Mouse (Mus musculus): Measurements from ENCODE around the gene Wnt1.
"Not testable (repeated sequence)": the region's sequence is repeated elsewhere in the genome, so short reads cannot be mapped to it uniquely, and the experiment has no call there.

Gene Wnt1

DNA sequence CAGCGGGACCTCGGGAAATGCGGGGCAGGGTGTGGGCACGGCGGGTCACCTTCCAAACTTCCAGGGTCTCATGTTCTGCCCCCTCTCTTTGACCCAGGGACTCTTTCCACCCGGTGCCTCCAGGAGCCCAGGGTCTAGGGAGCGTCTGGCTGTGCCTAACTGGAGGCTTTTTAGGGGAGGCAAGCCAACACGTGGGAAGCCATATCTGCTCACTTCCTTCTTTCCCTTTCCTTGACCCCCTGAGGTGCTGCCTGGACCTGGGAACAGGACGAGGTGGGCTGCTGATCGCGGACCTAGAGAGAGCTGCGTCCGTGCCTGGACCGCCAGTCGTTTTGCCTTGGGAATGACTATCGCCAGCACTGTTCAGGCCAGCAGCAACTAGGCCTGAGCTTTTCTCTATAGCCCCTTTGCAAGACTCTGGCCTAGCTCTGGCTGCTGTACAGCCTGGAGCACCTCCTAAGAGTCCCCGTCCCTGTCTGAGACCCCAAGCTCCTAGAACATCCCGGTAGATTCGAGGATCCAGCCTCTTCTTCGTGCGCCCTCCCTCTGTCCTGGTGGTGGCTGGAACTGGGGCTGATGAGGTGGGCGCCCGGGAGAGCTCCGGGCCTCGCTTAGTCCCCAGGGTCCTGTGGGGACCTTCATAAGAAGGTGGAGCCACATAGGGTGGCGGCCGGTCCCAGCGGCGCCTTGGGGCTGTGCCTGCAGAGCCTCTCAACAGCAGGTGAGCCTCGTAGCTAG lies 16.6 kb downstream of the Wnt1 start:
- DNase-seq (ENCODE audit: low read depth, low spot score): no peak

GRCm38 (mm10) chr15:98806809-98807770 lies 17.4 kb downstream of the Wnt1 start:
- no peak for DNase-seq (ENCODE audit: low read depth, low spot score)

- DNase-seq (ENCODE audit: low read depth, low spot score): no peak
These were observed 18.4 kb downstream of the Wnt1 start for GRCm38 (mm10) chr15:98807895-98808650.

- DNase-seq (ENCODE audit: low read depth, low spot score): no peak
These were observed 19.0 kb downstream of the Wnt1 start for GRCm38 (mm10) chr15:98808651-98809134.

DNA sequence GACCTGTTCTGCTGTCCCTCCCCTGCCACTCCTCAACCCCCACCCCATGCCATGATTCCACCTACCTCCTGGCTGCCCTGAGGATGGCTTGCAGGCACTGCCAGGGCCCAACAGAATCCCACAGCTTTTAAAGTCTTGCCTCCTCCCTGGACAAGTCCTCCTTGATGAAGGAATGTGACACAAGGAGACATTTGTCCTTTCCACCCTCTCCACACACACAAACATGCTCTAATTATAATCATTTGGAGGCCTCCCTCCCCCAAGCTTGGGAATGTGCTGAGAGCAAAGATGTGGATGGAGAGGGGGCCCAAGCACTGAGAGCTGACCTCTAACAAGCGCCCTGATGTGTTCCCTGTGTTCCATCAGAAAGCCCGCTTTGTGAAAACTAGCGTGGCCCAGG lies 19.7 kb downstream of the Wnt1 start, which contains the start of gene Ddn:
Gene Ddn, minus strand, starts transcription at position 101 of the 400 bp plus-strand sequence.
- no peak for DNase-seq (ENCODE audit: low read depth, low spot score)

- DNase-seq (ENCODE audit: low read depth, low spot score): not testable (repeated sequence)
These were observed 20.6 kb downstream of the Wnt1 start for GRCm38 (mm10) chr15:98810212-98810611.

DNA sequence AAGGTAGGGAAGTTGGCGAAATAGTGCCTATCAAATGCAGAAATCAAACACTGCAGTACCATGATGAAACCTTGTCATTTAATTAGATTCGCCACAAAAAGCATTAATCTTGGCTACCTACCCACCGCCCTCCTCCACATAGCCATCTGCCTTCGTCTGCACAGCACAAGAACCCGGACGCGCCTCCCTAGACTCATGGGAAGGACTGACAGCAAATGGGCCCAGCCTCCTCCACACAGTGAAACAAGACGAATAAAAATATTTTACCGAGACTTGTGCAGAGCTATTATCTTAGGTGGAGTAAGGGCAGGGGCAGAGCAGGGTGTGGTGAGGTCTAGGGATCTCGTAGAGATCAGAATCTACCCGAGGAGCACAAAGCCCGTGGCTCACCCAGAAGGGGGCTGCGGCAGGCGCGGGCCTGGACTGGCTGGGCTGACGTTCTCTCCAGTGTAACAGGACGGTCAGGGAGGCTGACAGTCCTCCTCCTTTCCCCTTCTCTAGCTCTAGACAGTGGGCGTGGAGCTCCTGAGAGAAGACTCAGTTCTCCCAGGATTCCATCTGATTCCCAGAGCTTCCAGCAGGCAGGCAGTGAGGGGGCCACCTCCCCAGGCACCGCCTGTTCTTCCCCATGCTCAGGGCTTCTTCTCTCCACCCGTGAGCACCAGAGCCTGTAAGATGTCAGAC lies 23.2 kb downstream of the Wnt1 start:
- no peak for DNase-seq (ENCODE audit: low read depth, low spot score)

DNA sequence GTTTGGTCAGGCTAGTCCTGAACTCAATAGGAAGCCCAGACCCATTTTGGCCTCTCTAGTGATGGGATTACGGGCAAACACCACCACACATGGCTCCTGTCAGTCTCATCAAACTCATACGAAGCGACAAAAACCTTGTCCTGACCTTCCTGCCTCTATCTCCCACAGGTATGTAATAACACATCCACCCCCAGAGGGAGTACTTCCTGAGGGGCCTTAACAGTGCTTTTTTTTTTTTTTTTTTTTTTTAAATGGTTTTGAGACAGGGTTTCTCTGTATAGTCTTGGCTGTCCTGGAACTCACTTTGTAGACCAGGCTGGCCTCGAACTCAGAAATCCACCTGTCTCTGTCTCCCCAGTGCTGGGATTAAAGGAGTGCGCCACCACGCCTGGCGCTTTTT lies 28.5 kb downstream of the Wnt1 start:
- no peak for DNase-seq (ENCODE audit: low read depth, low spot score)

- DNase-seq (ENCODE audit: low read depth, low spot score): no peak
These were observed 31.3 kb downstream of the Wnt1 start for GRCm38 (mm10) chr15:98820937-98821336.

GRCm38 (mm10) chr15:98821403-98821802 lies 31.7 kb downstream of the Wnt1 start:
- DNase-seq (ENCODE audit: low read depth, low spot score): no peak

DNA sequence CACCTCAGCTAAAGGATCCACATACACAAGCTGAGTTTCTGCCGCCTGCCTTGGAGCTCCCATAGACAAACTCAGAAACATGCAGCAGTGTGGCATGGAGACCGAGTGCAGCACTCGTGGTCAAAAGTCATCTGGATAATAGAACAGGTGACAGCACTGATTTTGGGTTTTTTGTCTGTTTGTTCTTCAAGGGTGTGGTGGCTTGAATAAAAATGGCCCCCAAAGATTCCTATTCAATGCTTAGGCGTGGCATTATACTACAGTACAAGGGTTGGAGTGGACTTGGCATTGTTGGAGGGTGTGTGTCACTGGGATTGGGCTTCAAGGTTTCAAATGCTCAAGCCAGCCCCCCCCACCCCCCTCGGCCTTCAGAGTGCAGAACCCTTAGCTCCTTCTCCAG lies 32.5 kb downstream of the Wnt1 start:
- no peak for DNase-seq (ENCODE audit: low read depth, low spot score)

DNA sequence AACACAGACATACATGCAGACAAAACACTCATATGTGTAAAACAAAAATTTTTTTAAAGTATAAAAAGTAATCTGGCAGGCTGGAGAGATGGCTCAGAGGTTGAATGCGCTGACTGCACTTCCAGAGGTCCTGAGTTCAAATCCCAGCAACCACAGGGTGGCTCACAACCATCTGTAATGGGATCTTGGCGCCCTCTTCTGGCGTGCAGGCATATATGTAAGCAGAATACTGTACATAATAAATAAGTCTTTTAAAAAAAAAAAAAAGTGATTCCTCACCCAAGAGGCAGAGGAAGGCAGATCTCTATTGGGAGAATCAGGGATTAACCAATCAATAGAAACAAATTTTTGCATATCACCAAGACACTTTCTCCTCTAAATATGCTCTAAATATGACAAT lies 33.8 kb downstream of the Wnt1 start:
- DNase-seq (ENCODE audit: low read depth, low spot score): no peak

DNA sequence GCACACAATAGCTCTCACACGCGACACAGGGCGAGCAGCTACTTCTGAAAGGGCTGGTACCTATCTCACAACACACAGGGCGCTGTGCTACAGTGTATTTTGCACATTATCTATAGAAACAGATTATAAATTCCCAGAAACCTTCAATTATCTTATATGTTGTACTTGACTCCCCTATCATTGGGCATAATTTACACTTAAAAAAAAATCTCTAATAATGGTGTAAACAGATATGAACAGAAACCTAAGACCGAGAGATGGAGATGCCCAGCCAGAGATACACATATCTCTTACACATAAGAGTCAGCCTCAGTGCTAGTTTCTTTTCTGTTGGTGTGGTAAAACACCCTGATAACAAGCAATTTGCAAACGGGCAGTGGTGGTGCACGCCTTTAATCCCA lies 38.0 kb downstream of the Wnt1 start:
- DNase-seq (ENCODE audit: low read depth, low spot score): no peak

- peak; percentile 92 for DNase-seq (ENCODE audit: low read depth, low spot score)
These were observed 41.4 kb downstream of the Wnt1 start, which contains the start of gene Prkag1 for GRCm38 (mm10) chr15:98830736-98831683. Prkag1 (minus strand) TSS chr15:98831521.

DNA sequence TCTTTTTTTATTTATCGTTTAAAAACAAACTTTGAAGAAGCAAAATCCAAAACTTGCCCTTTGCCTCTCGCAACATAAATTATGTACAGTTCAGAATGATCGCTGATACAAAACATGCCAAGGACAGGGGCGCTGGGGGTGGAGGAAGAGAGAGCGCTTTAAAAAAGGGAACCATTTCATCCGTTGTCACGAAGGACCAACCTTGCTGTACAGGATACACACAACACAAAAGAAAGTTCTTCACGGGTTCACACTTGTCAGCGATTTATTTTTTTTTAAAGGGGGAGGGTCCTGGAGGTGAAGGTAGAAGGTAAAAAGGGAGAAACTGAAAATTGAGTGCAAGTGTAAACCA lies 42.0 kb downstream of the Wnt1 start:
- no peak for DNase-seq (ENCODE audit: low read depth, low spot score)

GRCm38 (mm10) chr15:98832161-98833058 lies 42.8 kb downstream of the Wnt1 start:
- no peak for DNase-seq (ENCODE audit: low read depth, low spot score)

DNA sequence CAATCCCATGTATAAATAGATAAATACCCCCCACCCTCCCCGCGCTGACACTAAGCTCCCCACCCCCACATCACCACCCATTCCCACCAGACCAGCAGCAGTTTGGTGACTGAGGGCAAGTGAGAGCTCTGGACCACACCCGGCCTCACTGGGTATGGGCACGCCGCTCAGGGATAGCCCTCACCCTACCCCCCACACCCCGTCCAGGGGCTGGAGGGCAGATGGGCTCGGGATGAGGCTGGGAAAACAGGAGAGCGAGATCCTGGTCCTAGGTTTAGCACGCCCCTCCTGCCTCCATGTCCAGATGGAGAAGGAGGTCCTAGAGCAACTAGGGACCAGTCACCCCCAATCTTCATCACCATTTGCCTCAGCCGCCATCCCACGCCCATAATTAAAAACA lies 43.6 kb downstream of the Wnt1 start:
- no peak for DNase-seq (ENCODE audit: low read depth, low spot score)

DNA sequence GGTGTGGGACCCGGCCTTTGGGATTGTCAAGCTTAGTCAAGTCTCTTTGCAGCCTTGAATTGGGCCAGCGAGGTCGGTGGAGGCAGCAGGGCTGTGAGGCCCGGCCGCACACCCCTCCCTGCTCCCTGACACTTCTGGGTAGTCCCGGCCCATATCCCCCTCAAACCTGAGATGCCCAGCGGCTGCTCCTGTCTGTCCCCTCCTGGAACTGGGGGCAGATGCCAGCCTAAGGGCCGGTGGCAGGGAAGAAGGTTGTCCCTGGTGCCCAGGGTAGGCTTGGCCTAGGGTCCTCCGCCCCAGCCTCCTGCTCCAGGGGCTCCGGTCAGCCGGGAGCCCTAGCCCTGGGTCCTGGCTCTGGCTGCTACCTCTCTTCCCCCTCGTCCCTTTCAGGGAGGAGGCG lies 44.4 kb downstream of the Wnt1 start:
- DNase-seq (ENCODE audit: low read depth, low spot score): no peak

- no peak for DNase-seq (ENCODE audit: low read depth, low spot score)
These were observed 45.6 kb downstream of the Wnt1 start for GRCm38 (mm10) chr15:98835291-98835690.
